Mouse (Mus musculus): ENCODE results near the gene Phf1. TPM values are rescaled to one million over a fixed set of nuclear protein-coding genes. Genes with fewer than 3 reads are reported as not detected.
"Not testable (repeated sequence)": the region's sequence is repeated elsewhere in the genome, so short reads cannot be mapped to it uniquely, and the experiment has no call there.

Phf1 gene
- polyA plus RNA-seq, 1 experiment from 2014 or later, result 19.1 TPM

GRCm38 (mm10) chr17:26907506-26907905, 25.3 kb upstream of the Phf1 start:
- H3K27me3 ChIP-seq; H3K4me3 ChIP-seq; H3K4me1 ChIP-seq (replicated peaks); ATAC-seq (ENCODE audit: low read depth); H3K36me3 ChIP-seq; H3K27ac ChIP-seq (replicated peaks); H3K9ac ChIP-seq; H3K4me2 ChIP-seq; H3K9me3 ChIP-seq: not testable (repeated sequence)
- 81% methylated on average over 15 of the region's 15 CpGs for WGBS

- no peak overlapping the region for H3K27ac ChIP-seq (replicated peaks)
- no peak overlapping the region for H3K4me3 ChIP-seq
- ATAC-seq (ENCODE audit: low read depth), result no peak
- H3K36me3 ChIP-seq, result no peaks in the 10 kb centered on the region
- H3K4me2 ChIP-seq, result no peak overlapping the region
- 0 out of 2 replicates have a peak, but pooled peaks cover 5% of the 10 kb centered on the region for H3K27me3 ChIP-seq
- WGBS, result 46% methylated on average over 1 of the region's 1 CpGs
- no peaks in the 10 kb centered on the region for H3K9me3 ChIP-seq
- H3K9ac ChIP-seq, result no peak overlapping the region
- H3K4me1 ChIP-seq (replicated peaks), result peaks cover 10% of the 10 kb centered on the region
Observed at GRCm38 (mm10) chr17:26915248-26915647, 17.6 kb upstream of the Phf1 start.

- Histone ChIP-seq H3K27me3 (0 out of 2 replicates have a peak, but pooled peaks cover 5% of the 10 kb centered on the region), H3K27ac (replicated peaks) (no peak within 1 kb of the TSS), H3K4me1 (replicated peaks) (peaks cover 10% of the 10 kb centered on the region), H3K4me3 (peak within 1 kb of the TSS; percentile 64), H3K9ac (peak within 1 kb of the TSS; percentile 68), H3K36me3 (peaks cover 4% of the 10 kb centered on the region; the same call in 1 of the 2 replicates), H3K4me2 (peak within 1 kb of the TSS; percentile 79), H3K9me3 (no peaks in the 10 kb centered on the region)
- ATAC-seq (ENCODE audit: low read depth), result peak; percentile 99
- under 1% methylated on average over 62 of the region's 72 CpGs for WGBS
Observed at GRCm38 (mm10) chr17:26916711-26917482, 16.0 kb upstream of the Phf1 start, which contains the start of gene Kifc5b. Gene Kifc5b, plus strand, starts transcription at chr17:26917091.

GRCm38 (mm10) chr17:26917560-26917959, 15.3 kb upstream of the Phf1 start:
- H3K27ac ChIP-seq (replicated peaks); H3K4me1 ChIP-seq (replicated peaks); H3K36me3 ChIP-seq; H3K9me3 ChIP-seq; H3K27me3 ChIP-seq; ATAC-seq (ENCODE audit: low read depth): not testable (repeated sequence)
- Histone ChIP-seq H3K4me3 (peak overlapping the region; percentile 64), H3K4me2 (peak overlapping the region; percentile 79), H3K9ac (peak overlapping the region; percentile 68)
- 1% methylated on average over 12 of the region's 12 CpGs for WGBS

- ATAC-seq (ENCODE audit: low read depth), result no peak
- Histone ChIP-seq H3K27ac (replicated peaks) (no peak overlapping the region), H3K27me3 (0 out of 2 replicates have a peak, but pooled peaks cover 5% of the 10 kb centered on the region), H3K9me3 (no peaks in the 10 kb centered on the region), H3K4me3 (0 out of 2 replicates have a peak overlapping the region, but pooled peaks have one; percentile 10), H3K36me3 (peaks cover 4% of the 10 kb centered on the region; the same call in 1 of the 2 replicates), H3K4me2 (peak overlapping the region; percentile 79), H3K4me1 (replicated peaks) (peaks cover 10% of the 10 kb centered on the region), H3K9ac (0 out of 2 replicates have a peak overlapping the region, but pooled peaks have one; percentile 8)
- 74% methylated on average over 2 of the region's 2 CpGs for WGBS
Observed at GRCm38 (mm10) chr17:26918343-26918742, 14.5 kb upstream of the Phf1 start.

- not testable (repeated sequence) for ATAC-seq (ENCODE audit: low read depth); H3K4me2 ChIP-seq; H3K4me3 ChIP-seq; H3K9me3 ChIP-seq; H3K36me3 ChIP-seq; H3K27ac ChIP-seq (replicated peaks); H3K4me1 ChIP-seq (replicated peaks); H3K27me3 ChIP-seq; H3K9ac ChIP-seq
- WGBS, result 85% methylated on average over 2 of the region's 2 CpGs
Observed at GRCm38 (mm10) chr17:26919516-26919915, 13.3 kb upstream of the Phf1 start.

GRCm38 (mm10) chr17:26922368-26922767, 10.5 kb upstream of the Phf1 start:
- not testable (repeated sequence) for H3K4me2 ChIP-seq; H3K9ac ChIP-seq; H3K4me3 ChIP-seq; H3K9me3 ChIP-seq; H3K27ac ChIP-seq (replicated peaks); H3K27me3 ChIP-seq; ATAC-seq (ENCODE audit: low read depth); H3K4me1 ChIP-seq (replicated peaks)
- H3K36me3 ChIP-seq, result peaks cover 18% of the 10 kb centered on the region
- 92% methylated on average over 6 of the region's 6 CpGs for WGBS

- not testable (repeated sequence) for H3K27ac ChIP-seq (replicated peaks); H3K27me3 ChIP-seq; H3K9me3 ChIP-seq; H3K4me2 ChIP-seq; H3K9ac ChIP-seq; ATAC-seq (ENCODE audit: low read depth); H3K4me1 ChIP-seq (replicated peaks); H3K4me3 ChIP-seq
- H3K36me3 ChIP-seq, result peaks cover 28% of the 10 kb centered on the region
- 97% methylated on average over 9 of the region's 9 CpGs for WGBS
Observed at GRCm38 (mm10) chr17:26925414-26925813, 7.4 kb upstream of the Phf1 start.

GRCm38 (mm10) chr17:26931795-26932194, 1.1 kb upstream of the Phf1 start:
- H3K27ac ChIP-seq (replicated peaks), result not testable (repeated sequence)

GRCm38 (mm10) chr17:26933419-26933818, 567 bp downstream of the Phf1 start:
- peak; percentile 28; the same call in 1 of the 2 replicates for ATAC-seq (ENCODE audit: low read depth)
- peak overlapping the region; percentile 63 for H3K4me3 ChIP-seq
- peaks cover 35% of the 10 kb centered on the region for H3K4me1 ChIP-seq (replicated peaks)
- WGBS, result 12% methylated on average over 13 of the region's 13 CpGs
- peak overlapping the region; percentile 88 for H3K27ac ChIP-seq (replicated peaks)
- H3K36me3 ChIP-seq, result peaks cover 38% of the 10 kb centered on the region
- H3K27me3 ChIP-seq, result no peaks in the 10 kb centered on the region
- H3K9me3 ChIP-seq, result no peaks in the 10 kb centered on the region
- peak overlapping the region; percentile 89 for H3K9ac ChIP-seq
- peak overlapping the region; percentile 91 for H3K4me2 ChIP-seq

More at GRCm38 (mm10) chr17:26931795-26932194, 1.1 kb upstream of the Phf1 start:
- peaks cover 21% of the 10 kb centered on the region for H3K4me1 ChIP-seq (replicated peaks)
- H3K9ac ChIP-seq; H3K4me2 ChIP-seq; H3K4me3 ChIP-seq; ATAC-seq (ENCODE audit: low read depth); H3K27me3 ChIP-seq; H3K9me3 ChIP-seq: not testable (repeated sequence)
- peaks cover 34% of the 10 kb centered on the region for H3K36me3 ChIP-seq
- 66% methylated on average over 7 of the region's 7 CpGs for WGBS

- Histone ChIP-seq H3K27me3 (no peaks in the 10 kb centered on the region), H3K9ac (peak overlapping the region; percentile 89), H3K4me1 (replicated peaks) (peaks cover 41% of the 10 kb centered on the region), H3K4me3 (peak overlapping the region; percentile 63), H3K9me3 (no peaks in the 10 kb centered on the region), H3K27ac (replicated peaks) (no peak overlapping the region), H3K36me3 (peaks cover 32% of the 10 kb centered on the region), H3K4me2 (peak overlapping the region; percentile 91)
- no peak for ATAC-seq (ENCODE audit: low read depth)
- WGBS, result 82% methylated on average over 16 of the region's 16 CpGs
Observed at GRCm38 (mm10) chr17:26933885-26934827, 1.3 kb downstream of the Phf1 start.

GRCm38 (mm10) chr17:26935027-26935426, 2.2 kb downstream of the Phf1 start:
- Histone ChIP-seq H3K27ac (replicated peaks) (no peak overlapping the region), H3K4me2 (no peak overlapping the region), H3K27me3 (no peaks in the 10 kb centered on the region), H3K9me3 (no peaks in the 10 kb centered on the region), H3K36me3 (peaks cover 31% of the 10 kb centered on the region), H3K9ac (0 out of 2 replicates have a peak overlapping the region, but pooled peaks have one; percentile 32), H3K4me1 (replicated peaks) (peaks cover 44% of the 10 kb centered on the region), H3K4me3 (no peak overlapping the region)
- 91% methylated on average over 9 of the region's 9 CpGs for WGBS
- no peak for ATAC-seq (ENCODE audit: low read depth)
